Mouse (Mus musculus): ENCODE data around the gene Akr1c19. TPM values are rescaled to one million over a fixed set of nuclear protein-coding genes. Genes with fewer than 3 reads are reported as not detected.
A peak's percentile ranks its signal among the peaks of the same experiment; 100 is the strongest.
"Not testable (repeated sequence)": the region's sequence is repeated elsewhere in the genome, so short reads cannot be mapped to it uniquely, and the experiment has no call there.

Akr1c19 gene
- polyA plus RNA-seq, 1 experiment from 2014 or later: 1.1 TPM

DNA sequence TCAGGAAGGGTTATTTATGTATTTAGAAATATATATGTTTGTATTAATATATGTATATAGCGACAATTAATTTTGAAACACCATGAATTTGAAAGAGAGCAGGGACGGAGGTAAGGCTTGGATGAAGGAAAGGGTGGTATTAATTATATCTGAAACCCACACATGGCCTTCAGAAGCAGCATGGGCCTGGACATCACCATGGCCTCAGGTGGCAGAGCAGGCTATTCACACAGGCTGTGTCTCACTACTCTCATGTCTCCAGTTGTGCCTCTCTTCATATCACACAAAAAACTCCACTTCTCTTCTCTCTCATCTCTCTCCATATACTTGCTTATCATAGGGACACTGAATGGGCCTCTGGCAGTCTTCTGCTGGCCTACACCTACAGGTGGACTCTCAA, 37.0 kb downstream of the Akr1c19 start:
- DNase-seq (ENCODE audit: low spot score): not testable (repeated sequence)

GRCm38 (mm10) chr13:4270860-4271259, 42.4 kb downstream of the Akr1c19 start:
- DNase-seq (ENCODE audit: low spot score): no peak

GRCm38 (mm10) chr13:4277526-4277925, 49.0 kb downstream of the Akr1c19 start:
- DNase-seq (ENCODE audit: low spot score): no peak

GRCm38 (mm10) chr13:4279284-4279683, 50.8 kb downstream of the Akr1c19 start, which contains the start of gene Akr1c12:
TSS of gene Akr1c12 (minus strand) at chr13:4279433.
- DNase-seq (ENCODE audit: low spot score): peak; percentile 10

GRCm38 (mm10) chr13:4281471-4282412, 53.2 kb downstream of the Akr1c19 start:
- DNase-seq (ENCODE audit: low spot score): peak; percentile 24

GRCm38 (mm10) chr13:4296991-4297390, 68.5 kb downstream of the Akr1c19 start:
- no peak for DNase-seq (ENCODE audit: low spot score)

Other genes starting within 250 kb of the Akr1c19 start
- gene Akr1c14, start 179.7 kb upstream of the Akr1c19 start, polyA plus RNA-seq (2015; fragmentation: Nextera tagmentation; extraction: Ambion mirVana): 1.1 and 1.6 TPM in 2 replicates
- 38.3 and 47.4 TPM in 2 replicates for gene Akr1c18, start 78.0 kb upstream of the Akr1c19 start, polyA plus RNA-seq (2015; fragmentation: Nextera tagmentation; extraction: Ambion mirVana)
- gene Akr1c13, start 37.5 kb upstream of the Akr1c19 start, polyA plus RNA-seq (2015; fragmentation: Nextera tagmentation; extraction: Ambion mirVana): 125 and 129 TPM in 2 replicates
- gene Akr1c12, start 50.7 kb downstream of the Akr1c19 start, polyA plus RNA-seq (2015; fragmentation: Nextera tagmentation; extraction: Ambion mirVana): 17.4 and 18.1 TPM in 2 replicates
- not detected in 2 replicates for gene Akr1c6, start 205.6 kb downstream of the Akr1c19 start, polyA plus RNA-seq (2015; fragmentation: Nextera tagmentation; extraction: Ambion mirVana)